Mouse (Mus musculus) cerebellum, adult 2 months (tissue): ENCODE measurements around the gene Fbxl17.

Experiments used
- CTCF ChIP-seq: fragments of 200-500 bp; IDR thresholded peaks from 2 replicates; pipeline ENCODE4 v1.5.1; 2011; ENCODE audit warnings: low read depth, mild to moderate bottlenecking, control low read depth, low read length, moderate library complexity, borderline replicate concordance; ENCODE audit not compliant: insufficient read depth
- POLR2A ChIP-seq: fragments of 200-500 bp; IDR thresholded peaks from 2 replicates; pipeline ENCODE4 v1.6.1; 2011; ENCODE audit warnings: low read length, control low read depth, borderline replicate concordance; ENCODE audit not compliant: insufficient read depth

- no peak for TF ChIP-seq CTCF
- no peak for TF ChIP-seq POLR2A
Observed at GRCm38 (mm10) chr17:63293979-63294378, 205.8 kb downstream of the Fbxl17 start.
